Mouse (Mus musculus): Measurements from ENCODE around the gene Foxa2.

Gene Foxa2

DNA sequence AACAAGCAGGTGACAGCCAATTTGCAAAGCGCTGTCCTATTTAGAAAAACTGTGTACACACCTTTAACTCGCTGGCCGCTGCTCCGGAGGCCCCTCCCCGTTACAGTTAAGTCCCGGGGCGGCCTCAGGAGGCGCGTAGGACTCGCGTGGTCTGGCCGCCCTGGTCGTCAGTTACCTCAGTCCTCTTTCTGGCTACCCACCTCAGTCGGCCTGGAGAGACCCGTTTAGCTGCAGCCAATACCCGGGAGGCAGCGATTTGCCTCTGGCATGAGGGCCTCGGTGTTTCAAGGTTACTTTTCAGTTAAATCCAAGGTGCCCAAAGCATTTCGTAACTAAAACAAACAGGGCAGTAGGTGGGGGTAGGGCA, at the start of gene Foxa2:
TSS of gene Foxa2 (minus strand) at position 171 of the 367 bp plus-strand sequence.
- DNase-seq, result peak; percentile 35

DNA sequence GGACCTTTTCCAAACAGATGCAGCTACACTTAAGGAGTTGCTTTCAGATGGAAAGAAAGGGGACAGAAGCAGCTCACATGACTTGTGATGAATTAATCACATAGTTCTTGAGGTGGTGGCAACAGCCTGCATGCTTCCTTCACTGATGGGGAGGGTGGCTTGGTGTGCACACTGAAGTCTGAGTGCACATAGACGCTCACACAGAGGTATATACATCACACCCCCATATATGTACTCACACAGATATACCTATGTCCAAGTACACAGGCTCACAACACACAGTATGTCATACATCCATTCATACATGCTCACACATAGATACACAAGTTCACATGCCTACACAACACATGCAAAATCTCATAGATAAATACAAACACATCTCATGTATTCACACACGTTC, 45.3 kb upstream of the Foxa2 start:
- DNase-seq, result no peak

DNA sequence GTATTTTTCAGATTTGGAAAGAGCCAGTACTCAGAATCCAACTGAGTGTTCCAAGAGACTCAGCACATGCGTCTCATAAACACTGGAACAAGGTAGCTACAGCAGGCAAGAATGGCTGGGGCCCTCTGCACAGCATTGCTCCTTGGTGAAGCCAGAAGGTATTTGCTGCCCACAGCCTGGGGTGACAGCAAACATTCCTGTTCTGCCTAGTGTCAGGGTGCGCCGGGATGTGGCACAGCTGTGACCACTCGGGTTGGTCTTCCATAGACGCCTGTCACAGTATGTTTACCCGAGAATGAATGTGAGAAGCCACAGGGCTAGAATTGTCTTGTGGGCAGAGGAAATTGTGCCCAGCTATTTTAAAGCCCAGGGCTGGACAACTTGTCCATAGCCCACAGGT, 44.9 kb upstream of the Foxa2 start:
- DNase-seq, result peak; percentile 34

DNA sequence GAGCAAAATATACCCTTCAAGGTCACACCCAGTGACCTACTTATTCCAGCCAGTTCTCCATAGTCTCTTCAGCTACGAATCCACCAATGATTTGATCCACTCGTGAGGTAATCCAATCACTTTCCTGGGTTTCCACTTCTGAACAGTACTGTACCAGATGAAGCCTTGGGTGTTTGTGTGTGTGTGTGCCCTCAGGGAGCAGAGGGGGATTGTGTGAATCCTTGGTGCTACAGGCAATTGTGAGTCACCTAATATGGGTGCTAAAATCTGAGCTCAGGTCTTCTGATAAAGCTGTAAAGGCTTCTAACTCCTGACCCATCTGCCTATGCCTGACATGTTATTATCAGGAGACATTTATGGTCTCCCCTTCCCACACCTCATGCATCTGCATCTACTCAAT, 43.3 kb upstream of the Foxa2 start:
- no peak for DNase-seq

DNA sequence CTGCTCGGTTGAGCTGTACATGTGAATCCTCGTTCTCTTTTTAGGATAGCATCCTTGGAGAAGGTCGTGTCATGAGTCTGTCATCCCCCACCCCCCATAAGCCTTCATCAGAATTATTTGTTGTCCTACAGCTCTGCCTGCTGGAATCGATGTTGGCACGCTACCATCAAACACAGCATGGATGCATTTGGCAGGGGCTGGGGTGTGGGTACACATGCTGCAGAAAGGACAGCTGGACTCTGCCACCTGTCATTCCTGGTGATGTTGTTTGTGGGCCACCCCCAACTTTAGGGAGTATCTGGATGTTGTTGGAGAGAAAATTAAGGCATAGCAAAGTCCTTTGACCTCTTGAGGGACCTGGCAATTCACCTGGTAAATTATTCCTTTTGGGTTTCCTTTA, 38.8 kb upstream of the Foxa2 start:
- DNase-seq, result no peak

DNA sequence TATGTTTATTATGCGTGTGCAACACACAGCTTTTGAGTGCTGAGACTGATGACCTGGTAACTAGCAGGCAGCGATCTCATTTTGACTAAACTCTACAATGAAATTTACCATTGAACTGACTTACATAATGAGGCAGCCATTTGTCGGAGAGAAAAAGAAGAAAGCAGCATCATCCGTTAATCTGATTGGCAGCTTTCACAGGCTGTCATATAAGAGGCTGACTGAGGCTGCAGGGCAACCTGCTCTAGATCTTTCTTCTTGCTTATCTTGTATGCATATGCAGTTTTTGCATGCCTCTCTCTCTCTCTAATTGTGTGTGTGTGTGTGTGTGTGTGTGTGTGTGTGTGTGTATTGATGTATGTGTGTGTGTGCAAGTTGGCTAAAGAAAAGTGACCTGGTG, 38.4 kb upstream of the Foxa2 start:
- no peak for DNase-seq

DNA sequence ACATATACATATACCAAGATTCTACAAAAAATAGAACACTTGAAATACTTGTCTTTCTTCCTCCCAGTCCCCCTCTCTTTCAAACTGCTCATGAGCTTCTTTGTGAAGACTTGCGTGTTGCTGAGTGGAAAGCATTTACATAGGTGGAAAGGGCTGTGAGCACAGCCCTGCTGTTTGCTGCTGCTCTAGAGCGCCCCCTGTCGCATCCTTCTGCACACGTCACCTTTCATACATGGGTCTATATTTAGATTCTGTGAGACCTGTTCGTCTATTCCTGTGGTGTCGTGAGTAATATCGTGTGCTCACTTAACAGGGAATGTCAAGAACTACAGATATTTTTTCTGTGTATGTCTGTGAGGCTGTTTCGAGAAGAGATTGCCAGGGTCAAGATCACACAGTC, 35.5 kb upstream of the Foxa2 start:
- DNase-seq, result peak; percentile 69

DNA sequence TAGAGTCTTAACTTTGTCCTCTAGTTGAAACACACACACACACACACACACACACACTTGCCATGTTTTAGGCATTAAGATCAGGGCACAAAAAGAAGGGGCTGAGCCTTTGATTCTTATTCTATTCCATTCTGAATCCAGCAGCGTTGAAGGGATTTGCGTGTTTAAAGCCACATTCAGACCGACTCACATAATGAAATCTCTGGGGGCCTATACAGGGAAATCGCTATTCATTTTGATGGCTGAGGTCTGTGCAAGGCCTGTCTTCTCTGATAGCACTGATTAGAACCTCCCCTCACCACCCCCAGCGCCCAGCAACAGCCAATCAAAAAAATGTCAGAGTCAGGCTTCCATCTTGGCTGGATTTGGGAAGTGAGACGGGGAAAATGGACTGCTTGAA, 13.9 kb upstream of the Foxa2 start:
- no peak for DNase-seq

DNA sequence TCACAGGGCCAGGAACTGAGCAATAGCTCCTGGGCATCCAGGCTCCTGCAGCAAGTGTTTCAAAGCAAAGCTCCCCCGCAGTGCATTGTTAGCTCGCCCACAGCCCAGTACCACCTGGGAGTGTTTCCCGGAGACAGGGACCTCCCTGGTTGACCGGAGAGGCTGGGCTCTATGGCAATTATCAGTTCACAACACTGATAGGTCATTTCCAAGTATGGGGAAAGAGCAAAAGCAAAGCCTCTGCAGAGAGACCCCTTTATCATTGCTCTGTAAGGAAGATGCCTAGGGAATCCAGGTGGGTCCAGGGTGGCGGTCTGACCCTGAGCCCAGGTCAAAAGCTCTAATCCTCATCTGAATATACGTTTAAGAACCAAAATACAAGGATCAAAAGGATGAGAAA, 6.6 kb upstream of the Foxa2 start:
- DNase-seq, result no peak

DNA sequence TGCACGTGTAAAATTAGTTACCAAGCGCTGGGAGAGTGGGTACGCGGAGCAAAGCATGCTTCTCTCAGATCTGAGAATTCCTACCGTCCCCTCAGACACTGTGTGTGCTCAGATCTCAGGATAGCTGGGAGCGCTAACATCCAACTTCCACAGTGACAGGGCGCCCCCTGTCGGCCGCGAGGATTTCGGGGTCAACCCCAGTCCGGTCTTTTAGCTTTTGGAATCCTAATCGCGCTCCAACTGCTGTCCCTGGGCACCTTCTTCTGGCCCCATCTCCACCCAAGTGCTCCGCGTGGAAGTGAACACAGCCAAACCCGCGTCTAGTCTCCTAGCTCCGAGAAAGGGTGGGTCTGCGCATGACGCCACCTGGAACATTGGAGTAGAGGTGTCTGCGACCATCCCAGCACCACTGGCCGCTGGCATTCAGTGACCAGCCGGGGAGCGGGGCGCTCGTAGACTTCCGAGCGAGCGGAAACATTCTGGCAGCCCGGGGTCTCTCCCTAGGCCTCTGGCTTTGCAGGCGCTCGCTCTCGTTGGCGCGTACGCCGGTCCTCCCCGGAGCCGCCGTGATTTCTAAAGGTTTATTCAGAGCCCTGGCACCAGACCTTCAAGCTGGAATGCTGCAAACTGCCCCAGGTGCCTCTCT, 1.8 kb upstream of the Foxa2 start:
- DNase-seq, result peak; percentile 90

DNA sequence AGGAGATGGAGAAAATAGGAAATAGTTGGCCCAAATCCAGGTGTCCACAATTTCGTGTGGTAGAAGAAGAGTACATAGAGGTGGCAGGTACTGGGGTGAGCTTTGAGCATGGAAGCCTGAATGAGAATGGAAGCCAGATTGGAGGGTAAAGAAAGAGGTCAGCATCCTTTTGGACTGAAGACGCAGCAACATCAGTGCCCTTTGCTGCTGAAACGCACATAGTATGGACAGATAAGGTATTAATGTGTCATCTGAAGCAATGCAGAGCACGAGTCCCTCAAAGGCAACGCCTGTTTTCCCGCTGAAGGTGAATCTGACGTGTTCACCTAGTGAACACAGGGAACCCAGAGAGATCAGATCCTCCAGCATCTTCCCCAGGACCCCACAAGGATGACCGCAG, 842 bp upstream of the Foxa2 start:
- no peak for DNase-seq

DNA sequence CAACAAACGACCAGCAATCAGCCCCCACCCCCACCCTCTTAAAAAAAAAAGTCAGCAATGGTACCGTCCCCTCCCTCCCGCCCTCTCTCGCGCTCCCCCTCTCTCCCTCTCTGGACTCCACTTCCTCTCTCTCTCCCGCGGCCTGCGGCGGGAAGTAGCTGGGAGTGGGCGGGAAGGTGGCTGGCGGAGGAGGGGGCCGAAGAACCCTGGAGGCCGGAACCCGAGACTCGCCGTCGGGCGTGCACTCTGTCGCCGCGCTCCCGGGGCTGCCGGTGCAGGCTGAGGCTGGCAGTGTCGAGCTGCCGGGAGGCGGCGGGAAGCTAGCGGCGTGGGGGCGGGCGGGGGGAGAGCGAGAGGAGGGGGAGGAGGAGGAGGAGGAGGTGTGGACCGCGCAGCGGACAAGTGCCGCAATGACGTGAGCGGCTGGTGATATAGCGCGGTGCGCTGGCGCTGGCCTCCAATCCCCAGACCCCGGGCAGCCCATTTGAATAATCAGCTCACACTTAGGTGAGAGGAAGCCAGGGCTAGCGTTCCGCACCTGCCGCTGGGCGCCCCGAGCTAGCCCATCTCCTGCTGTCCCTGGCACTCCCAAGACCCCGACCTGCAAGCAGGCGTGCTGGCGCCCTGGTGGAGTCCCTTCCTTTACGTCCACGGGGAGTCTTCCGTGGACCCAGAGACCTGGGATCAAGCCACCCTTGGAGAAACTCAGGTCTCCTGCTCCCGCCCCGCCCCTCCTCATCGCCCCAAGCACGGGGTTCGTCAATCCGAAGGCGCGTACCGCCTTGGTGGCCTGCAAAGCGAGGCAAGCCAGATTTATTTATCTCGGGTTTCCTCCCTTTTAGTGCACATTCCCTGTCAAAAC, 601 bp downstream of the Foxa2 start:
- peak; percentile 63 for DNase-seq

DNA sequence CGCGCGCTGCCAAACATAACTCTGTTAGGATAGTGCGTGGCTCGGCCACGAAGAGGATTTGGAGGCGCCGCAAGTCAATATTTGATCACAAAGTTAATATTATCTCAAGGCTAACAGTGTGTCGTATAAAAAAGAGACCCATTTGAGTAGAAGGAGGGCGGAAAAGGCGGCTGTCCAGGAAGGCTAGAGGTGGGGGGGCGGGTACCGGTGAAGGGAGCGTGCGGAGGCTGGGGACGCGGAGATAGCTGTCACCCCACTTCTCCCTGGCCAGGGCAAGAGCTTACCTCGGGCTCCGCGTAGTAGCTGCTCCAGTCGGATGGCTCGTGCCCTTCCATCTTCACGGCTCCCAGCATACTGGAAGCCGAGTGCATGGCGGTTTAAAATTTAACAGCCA, 1.2 kb downstream of the Foxa2 start:
- DNase-seq, result no peak

DNA sequence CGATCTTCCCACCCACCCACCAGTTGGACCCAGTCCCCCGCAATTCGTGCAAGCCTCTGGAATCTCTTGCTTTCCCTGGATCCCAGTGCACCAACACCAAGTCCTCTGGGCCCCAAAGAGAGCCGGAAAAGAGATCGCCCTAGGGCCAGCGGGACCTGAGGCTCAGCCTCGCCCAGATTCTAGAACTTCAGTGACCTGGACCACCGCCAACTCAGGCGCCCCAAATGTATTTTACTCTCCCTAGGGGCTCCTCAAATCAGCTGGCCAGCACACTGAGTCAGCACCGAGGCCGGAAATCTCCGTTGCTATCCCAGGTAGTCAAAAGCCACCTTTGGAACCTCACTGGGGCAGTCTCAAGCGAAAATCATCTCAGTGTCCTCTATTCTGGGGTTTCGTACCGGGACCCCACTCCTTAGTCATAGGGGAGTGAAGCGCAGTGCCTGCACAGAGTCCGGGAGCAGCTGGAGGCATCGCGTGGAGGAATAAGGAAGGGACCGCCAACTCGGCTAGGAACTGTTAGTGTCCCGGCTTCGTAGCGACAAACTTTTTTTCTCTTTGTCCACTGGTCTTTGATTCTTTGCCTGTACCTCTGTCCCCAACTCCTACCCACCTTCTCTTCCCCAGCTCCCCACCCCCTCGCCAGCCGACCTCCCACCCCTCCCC, 1.8 kb downstream of the Foxa2 start:
- no peak for DNase-seq

DNA sequence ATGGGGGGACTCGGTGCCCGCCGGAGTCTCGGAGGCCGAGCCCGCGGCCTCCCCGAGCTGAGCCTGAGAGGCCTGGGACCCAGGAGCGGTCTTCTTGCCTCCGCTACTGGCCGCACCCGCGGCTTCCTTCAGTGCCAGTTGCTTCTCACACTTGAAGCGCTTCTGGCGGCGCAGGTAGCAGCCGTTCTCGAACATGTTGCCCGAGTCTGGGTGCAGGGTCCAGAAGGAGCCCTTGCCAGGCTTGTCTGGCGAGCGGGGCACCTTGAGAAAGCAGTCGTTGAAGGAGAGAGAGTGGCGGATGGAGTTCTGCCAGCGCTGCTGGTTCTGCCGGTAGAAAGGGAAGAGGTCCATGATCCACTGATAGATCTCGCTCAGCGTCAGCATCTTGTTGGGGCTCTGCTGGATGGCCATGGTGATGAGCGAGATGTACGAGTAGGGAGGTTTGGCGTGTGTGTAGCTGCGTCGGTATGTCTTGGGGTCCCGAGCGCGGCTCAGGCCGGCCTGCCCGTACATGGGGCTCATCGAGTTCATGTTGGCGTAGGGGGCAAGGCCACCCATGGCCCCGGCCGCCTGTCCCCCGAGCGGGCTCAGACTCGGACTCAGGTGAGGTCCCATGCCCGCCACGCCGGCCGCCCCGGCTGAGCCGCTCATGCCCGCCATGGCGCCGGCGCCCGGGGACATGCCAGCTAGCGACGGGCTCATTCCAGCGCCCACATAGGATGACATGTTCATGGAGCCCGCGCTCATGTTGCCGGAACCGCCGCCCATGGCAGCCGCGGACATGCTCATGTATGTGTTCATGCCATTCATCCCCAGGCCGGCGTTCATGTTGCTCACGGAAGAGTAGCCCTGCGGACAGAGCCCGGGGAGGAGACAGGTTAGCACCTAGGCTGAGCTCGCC, 2.5 kb downstream of the Foxa2 start:
- DNase-seq, result no peak

DNA sequence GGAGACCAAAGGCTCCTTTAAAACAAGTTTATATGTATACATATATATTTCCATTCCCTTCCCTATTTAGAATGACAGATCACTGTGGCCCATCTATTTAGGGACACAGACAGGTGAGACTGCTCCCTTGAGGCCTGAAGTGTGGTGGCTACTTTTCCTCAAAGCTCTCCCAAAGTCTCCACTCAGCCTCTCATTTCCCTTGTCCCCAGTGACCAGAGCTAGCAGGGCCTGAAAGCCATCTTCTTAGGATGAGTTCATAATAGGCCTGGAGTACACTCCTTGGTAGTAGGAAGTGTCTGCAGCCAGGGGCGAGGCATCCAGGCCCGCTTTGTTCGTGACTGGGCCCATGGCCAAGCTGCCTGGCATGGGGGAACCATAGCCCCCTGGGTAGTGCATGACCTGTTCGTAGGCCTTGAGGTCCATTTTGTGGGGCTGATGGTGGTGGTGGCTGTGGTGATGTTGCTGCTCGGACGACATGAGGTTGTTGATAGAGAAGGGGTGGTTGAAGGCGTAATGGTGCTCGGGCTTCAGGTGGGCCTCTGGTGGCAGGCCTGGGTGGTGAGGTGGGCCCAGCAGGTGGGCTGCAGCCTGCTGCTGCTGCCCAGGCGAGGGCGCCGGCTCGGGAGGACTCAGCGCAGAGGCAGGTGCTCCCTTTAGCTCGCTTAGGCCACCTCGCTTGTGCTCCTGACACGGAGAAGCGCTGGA, 3.3 kb downstream of the Foxa2 start:
- no peak for DNase-seq

DNA sequence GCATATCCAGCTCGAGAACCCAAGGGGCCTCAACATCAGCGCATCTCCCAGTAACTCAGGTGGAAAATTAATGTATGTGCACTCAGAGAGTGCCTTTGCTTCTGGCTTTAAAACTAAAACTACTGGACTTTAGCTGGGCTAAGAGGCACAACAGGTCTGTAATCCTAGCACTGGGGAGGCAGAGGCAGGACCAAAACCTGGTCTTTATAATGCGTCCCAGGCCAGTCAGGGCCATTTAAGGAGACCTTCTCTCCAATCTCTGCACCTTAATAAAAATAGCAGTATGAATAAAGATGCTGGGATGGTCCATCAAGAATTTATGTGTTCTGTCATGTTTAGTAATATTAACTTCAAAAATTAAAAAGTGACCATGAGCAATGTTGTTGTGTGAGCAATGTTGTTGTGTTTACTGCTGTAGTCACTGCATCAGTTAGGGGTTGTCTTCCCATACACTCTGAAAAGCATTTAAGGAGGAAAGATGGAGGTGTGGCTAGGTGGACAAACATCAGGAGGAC, 4.6 kb downstream of the Foxa2 start:
- no peak for DNase-seq

DNA sequence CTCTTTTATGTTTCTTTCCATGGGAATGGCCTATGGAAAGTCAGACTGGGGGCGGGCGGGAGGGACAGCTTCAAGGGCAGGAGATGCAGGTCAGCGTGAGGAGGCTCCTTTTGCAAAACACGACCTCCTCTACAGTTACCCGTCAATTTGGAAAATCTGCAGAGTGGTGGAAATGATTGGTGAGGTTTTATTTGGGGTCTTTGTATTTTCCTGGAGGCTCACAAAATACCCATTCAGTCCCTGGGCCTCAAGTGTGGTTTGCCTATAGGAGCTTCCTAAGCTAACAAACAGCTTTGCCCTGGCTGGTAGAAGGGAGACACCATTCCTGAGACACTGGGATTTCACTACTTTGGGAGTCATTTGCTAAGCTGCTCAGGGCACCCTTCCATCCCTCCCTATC, 5.4 kb downstream of the Foxa2 start:
- DNase-seq, result no peak

DNA sequence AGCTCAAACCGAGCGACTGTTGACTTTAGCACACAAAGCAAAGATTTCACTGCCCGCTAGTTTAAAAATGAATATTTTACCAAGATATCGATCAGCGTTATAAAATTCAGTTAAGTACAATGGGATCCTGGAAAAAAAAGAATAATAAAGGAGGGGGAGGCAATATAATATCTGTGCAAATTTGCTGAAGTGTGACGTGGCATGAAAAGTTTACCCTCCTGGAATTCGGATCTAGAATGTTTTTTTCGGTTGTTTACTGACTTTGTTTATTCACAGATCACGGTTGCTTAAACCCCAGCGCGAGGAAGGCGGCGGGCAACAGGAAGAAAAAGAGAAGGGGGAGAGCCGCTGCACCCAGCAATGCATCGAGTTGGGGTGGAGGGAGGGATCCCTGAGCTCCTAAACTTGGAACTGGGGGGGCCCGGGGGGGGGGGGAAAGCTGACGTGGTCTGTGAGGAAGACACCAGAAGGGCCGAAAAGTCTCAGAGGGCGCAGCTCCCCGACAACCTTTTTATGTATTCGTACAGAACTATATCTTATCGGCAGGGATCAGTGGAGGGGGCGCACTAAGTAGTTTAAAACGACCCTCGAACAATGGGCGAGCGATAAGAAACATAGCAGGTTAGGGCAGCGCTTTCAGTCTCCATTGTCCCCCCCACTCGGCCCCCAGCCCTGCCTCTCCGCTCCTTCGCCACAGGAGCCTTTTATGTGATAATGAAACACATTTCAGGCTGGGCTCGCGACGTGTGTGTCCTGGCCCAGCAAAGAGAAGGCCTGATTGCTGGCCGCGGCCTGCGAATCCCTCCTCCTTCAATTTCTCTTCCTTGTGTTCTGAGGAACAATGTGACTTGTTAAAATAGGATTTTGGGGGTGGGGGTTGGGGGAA, 6.3 kb downstream of the Foxa2 start:
- DNase-seq, result no peak

DNA sequence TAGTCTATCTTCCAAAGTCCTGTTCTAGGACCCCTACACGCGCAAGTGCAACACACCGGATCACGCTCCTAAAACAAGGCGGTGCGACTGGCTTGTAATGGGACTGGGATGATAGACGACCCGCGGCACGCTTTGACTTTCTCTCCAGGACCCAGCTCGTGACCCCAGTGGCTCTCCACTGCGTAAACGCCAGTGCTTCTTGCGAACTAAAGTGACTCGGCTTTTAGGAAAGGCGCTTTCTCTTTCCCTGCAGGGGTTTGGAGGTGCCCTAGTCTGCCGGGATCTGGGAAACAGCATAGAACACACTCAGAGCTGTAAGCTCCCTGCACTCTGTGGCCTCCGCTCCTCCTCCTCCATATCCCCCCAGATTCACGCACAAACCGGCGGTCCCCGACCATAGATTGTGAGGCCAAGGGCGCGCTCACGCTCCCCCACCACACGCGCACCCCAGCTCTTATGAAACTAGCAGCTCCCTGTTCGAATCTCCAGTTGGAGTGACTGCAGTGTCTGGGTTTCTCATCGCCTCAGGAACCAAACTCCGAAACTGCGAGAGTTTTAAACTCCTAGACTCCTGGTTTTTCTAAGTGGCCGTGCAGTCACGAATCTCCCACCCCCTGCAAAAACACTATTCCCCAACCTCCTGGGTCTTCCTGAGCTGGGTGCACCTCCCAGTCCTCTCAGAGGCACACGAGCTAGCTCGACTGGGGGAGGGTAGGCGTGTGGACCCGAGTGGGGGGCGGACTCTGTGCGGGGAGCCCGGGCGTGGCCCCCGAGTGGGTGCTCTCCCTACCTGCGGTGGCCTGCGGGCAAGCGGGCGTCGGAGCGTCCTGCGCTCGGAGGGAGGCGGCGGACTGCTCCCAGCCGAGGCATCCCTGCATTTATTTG, 7.2 kb downstream of the Foxa2 start:
- DNase-seq, result peak; percentile 27

Data from lung, postnatal 14 days (tissue).